26 mouse cellular contexts compared by ENCODE assay signal in genomic region chr4:141228687-141229086, GRCm38 (mm10). TPM values are rescaled to one million over a fixed set of nuclear protein-coding genes. Genes with fewer than 3 reads are reported as not detected.
DNase-seq lines count a peak whose midpoint lies in the region; ATAC-seq and TF ChIP-seq lines count a peak whose summit lies in the region.
"Had no signal": no experiment of that assay in that cellular context is flagged by ENCODE, and none has a peak within 500 bp of the region (broad histone marks: within the 10 kb centered on the region; RNA-seq: fewer than 3 reads in every experiment).

No protein-coding gene starts in this region.

- WGBS in liver, postnatal 0 days (ENCODE audit: insufficient replicate concordance): 52% methylated on average over 7 of the region's 7 CpGs
- WGBS in intestine, postnatal 0 days: 53% methylated on average over 7 of the region's 7 CpGs

- H3K4me2 ChIP-seq in liver, postnatal 0 days (ENCODE audit: low read depth, low read length): no peak overlapping the region
- H3K4me2 ChIP-seq in intestine, postnatal 0 days (replicated peaks; ENCODE audit: low read depth): no peak overlapping the region
- H3K4me2 ChIP-seq: forebrain, embryonic 12.5 days; forebrain, embryonic 15.5 days; heart, embryonic 12.5 days; heart, embryonic 15.5 days; hindbrain, embryonic 13.5 days had no signal

- H3K4me3 ChIP-seq in liver, postnatal 0 days (ENCODE audit: low read depth, low read length): no peak overlapping the region
- no peak overlapping the region for H3K4me3 ChIP-seq in intestine, postnatal 0 days (ENCODE audit: low read depth, low read length)
- H3K4me3 ChIP-seq: forebrain, embryonic 12.5 days; forebrain, embryonic 15.5 days; heart, embryonic 12.5 days; heart, embryonic 15.5 days; hindbrain, embryonic 10.5 days; hindbrain, embryonic 13.5 days had no signal

- intact Hi-C loops in left cerebral cortex, postnatal 25 days (cut with DNase I): no loop called here

- no peaks in the 10 kb centered on the region for H3K4me1 ChIP-seq in liver, postnatal 0 days (ENCODE audit: insufficient read depth)
- H3K4me1 ChIP-seq in intestine, postnatal 0 days (replicated peaks; ENCODE audit: control insufficient read depth, insufficient read depth, low read length): peaks cover 5% of the 10 kb centered on the region; the same call in 1 of the 2 replicates
- H3K4me1 ChIP-seq: forebrain, embryonic 12.5 days; forebrain, embryonic 15.5 days; hindbrain, embryonic 10.5 days; hindbrain, embryonic 13.5 days had no signal

- ATAC-seq in liver, postnatal 0 days: no peak
- ATAC-seq in intestine, postnatal 0 days: peak; percentile 47; the same call in 1 of the 2 replicates
- ATAC-seq: CD4-positive, CD25-positive, alpha-beta regulatory T cell, adult 4 months; forebrain, embryonic 15.5 days; hindbrain, embryonic 16.5 days; Patski had no signal

- H3K27ac ChIP-seq in liver, postnatal 0 days (ENCODE audit: low read depth): no peak overlapping the region
- no peak overlapping the region for H3K27ac ChIP-seq in intestine, postnatal 0 days (ENCODE audit: low read depth, low read length)
- H3K27ac ChIP-seq: forebrain, embryonic 12.5 days; forebrain, embryonic 15.5 days; heart, embryonic 15.5 days; hindbrain, embryonic 10.5 days; hindbrain, embryonic 13.5 days had no signal

- DNase-seq in liver (peak; percentile 2), ZHBTc4 (ENCODE audit: low read depth, low spot score) (peak; percentile 53)
- DNase-seq in liver, postnatal 0 days: no peak
- no peak for DNase-seq in neural tube, embryonic 10.5 days (ENCODE audit: extremely low spot score, low spot score)
- no peak for DNase-seq in left cerebral cortex, postnatal 25 days (ENCODE audit: low spot score in 2 of 2)
- DNase-seq: adrenal gland, adult 2 months; adrenal gland, postnatal 14 days; cerebellum, adult 11 months; cerebellum, adult 2 months; cerebellum, postnatal 10 days; gastrocnemius, postnatal 10 days; gastrocnemius, postnatal 36 days; heart, postnatal 10 days; heart, postnatal 36 days; kidney, adult 11 months had no signal

- H3K9me3 ChIP-seq in liver, postnatal 0 days (ENCODE audit: low read length): no peaks in the 10 kb centered on the region
- no peaks in the 10 kb centered on the region for H3K9me3 ChIP-seq in intestine, postnatal 0 days (ENCODE audit: control insufficient read depth)
- H3K9me3 ChIP-seq: forebrain, embryonic 12.5 days; forebrain, embryonic 15.5 days; heart, embryonic 12.5 days; heart, embryonic 15.5 days; hindbrain, embryonic 10.5 days; hindbrain, embryonic 13.5 days had no signal

- no peaks in the 10 kb centered on the region for H3K36me3 ChIP-seq in liver, postnatal 0 days (replicated peaks; ENCODE audit: insufficient read depth, low read length)
- no peaks in the 10 kb centered on the region for H3K36me3 ChIP-seq in intestine, postnatal 0 days (ENCODE audit: control insufficient read depth, insufficient read depth)
- H3K36me3 ChIP-seq: forebrain, embryonic 12.5 days; forebrain, embryonic 15.5 days; heart, embryonic 12.5 days; heart, embryonic 15.5 days; hindbrain, embryonic 10.5 days; hindbrain, embryonic 13.5 days had no signal

- H3K9ac ChIP-seq in liver, postnatal 0 days (replicated peaks): no peak overlapping the region
- no peak overlapping the region for H3K9ac ChIP-seq in intestine, postnatal 0 days (ENCODE audit: low read depth, low read length)
- H3K9ac ChIP-seq: forebrain, embryonic 12.5 days; forebrain, embryonic 15.5 days; heart, embryonic 12.5 days; heart, embryonic 15.5 days; hindbrain, embryonic 13.5 days had no signal

- no peak for TF ChIP-seq CTCF in liver, postnatal 0 days (IDR thresholded peaks at IDR 0.05; ENCODE audit: low read depth)
- no peak for TF ChIP-seq CTCF in intestine, postnatal 0 days (IDR thresholded peaks at IDR 0.05; ENCODE audit: low read depth)

- H3K27me3 ChIP-seq in liver, postnatal 0 days (ENCODE audit: insufficient read depth, low read length): 0 out of 2 replicates have a peak, but pooled peaks cover 2% of the 10 kb centered on the region
- no peaks in the 10 kb centered on the region for H3K27me3 ChIP-seq in intestine, postnatal 0 days (replicated peaks; ENCODE audit: control insufficient read depth, insufficient read depth, low read length)
- H3K27me3 ChIP-seq: forebrain, embryonic 15.5 days; hindbrain, embryonic 13.5 days; Patski had no signal

- no peak for TF ChIP-seq EP300 in liver, postnatal 0 days (IDR thresholded peaks at IDR 0.05; ENCODE audit: low read depth)

RNA-seq across cellular contexts. Expression of gene Arhgef19, which starts 10.6 kb away (rescaled TPM):
- polyA plus RNA-seq in liver, postnatal 0 days (2015; fragmentation: Nextera tagmentation; extraction: Ambion mirVana): 3.0 and 4.2 TPM in 2 replicates
- polyA plus RNA-seq in intestine, postnatal 0 days (2015; fragmentation: Nextera tagmentation; extraction: Ambion mirVana): 4.5 and 6.3 TPM in 2 replicates
- total RNA-seq in left cerebral cortex, postnatal 25 days (2021): 10 to 100 TPM; 15.1 to 16.3 TPM
- total RNA-seq: granulocyte monocyte progenitor cell, adult 5-6 weeks had no signal
- polyA plus RNA-seq: CD4-positive, CD25-positive, alpha-beta regulatory T cell, adult 4 months had no signal

RNA-seq across cellular contexts. Expression of gene Rsg1, which starts 14.9 kb away (rescaled TPM):
- 0.43 and 0.79 TPM in 2 replicates for polyA plus RNA-seq in liver, postnatal 0 days (2015; fragmentation: Nextera tagmentation; extraction: Ambion mirVana)
- 0.97 and 0.98 TPM in 2 replicates for polyA plus RNA-seq in intestine, postnatal 0 days (2015; fragmentation: Nextera tagmentation; extraction: Ambion mirVana)
- total RNA-seq in left cerebral cortex, postnatal 25 days (2021): 1 to 10 TPM; 2.5 to 3.2 TPM
- total RNA-seq: gastrocnemius, postnatal 36 days had no signal

Comparison
In these comparisons a context has a peak if more than half of its experiments do, and no peak if none do; other contexts are left out.
1. DNase-seq: peak in liver (single experiment) and ZHBTc4 (single experiment); none in liver, postnatal 0 days (single experiment), neural tube, embryonic 10.5 days (single experiment) and left cerebral cortex, postnatal 25 days (0 of 2).